Mouse (Mus musculus) limb, embryonic 14.5 days (tissue): ENCODE results near the gene Asf1b. TPM values are rescaled to one million over a fixed set of nuclear protein-coding genes. Genes with fewer than 3 reads are reported as not detected.

Experiments
- ATAC-seq: fragments of 200-750 bp; cut with Nextera tagmentation; 2 replicates; pipeline ENCODE4 v1.8.0; 2017; ENCODE audit warnings: low read depth, moderate number of reproducible peaks, moderate TSS enrichment; ENCODE audit not compliant: low FRiP score
- DNase-seq: peaks from one replicate; pipeline ENCODE4 v3.0.0-alpha.2; 2015; ENCODE audit warnings: low spot score
- H3K27ac ChIP-seq: fragments of 300-500 bp; sonication (generic); replicated peaks from 2 replicates; pipeline ENCODE4 v1.5.1; 2014; ENCODE audit warnings: low read depth, mild to moderate bottlenecking, low read length, moderate library complexity, mixed read lengths
- H3K27me3 ChIP-seq: fragments of 300-500 bp; sonication (generic); 2 replicates; pipeline ENCODE4 v1.6.1; 2014; ENCODE audit warnings: low read length, mixed read lengths; ENCODE audit not compliant: control insufficient read depth, insufficient read depth
- H3K36me3 ChIP-seq: fragments of 300-500 bp; sonication (generic); 2 replicates; pipeline ENCODE4 v1.6.1; 2014; ENCODE audit warnings: mild to moderate bottlenecking, low read length, moderate library complexity, mixed read lengths; ENCODE audit not compliant: control insufficient read depth, insufficient read depth
- H3K4me1 ChIP-seq: fragments of 300-500 bp; sonication (generic); 2 replicates; pipeline ENCODE4 v1.6.1; 2014; ENCODE audit warnings: antibody characterized with exemption, low read length, mixed read lengths; ENCODE audit not compliant: control insufficient read depth, insufficient read depth
- H3K4me2 ChIP-seq: fragments of 300-500 bp; sonication (generic); replicated peaks from 2 replicates; pipeline ENCODE4 v1.6.1; 2014; ENCODE audit warnings: low read depth, mild to moderate bottlenecking, low read length, moderate library complexity; ENCODE audit not compliant: severe bottlenecking
- H3K4me3 ChIP-seq: fragments of 300-500 bp; sonication (generic); replicated peaks from 2 replicates; pipeline ENCODE4 v1.5.1; 2014; ENCODE audit warnings: low read length
- H3K9ac ChIP-seq: fragments of 300-500 bp; sonication (generic); 2 replicates; pipeline ENCODE4 v1.6.1; 2014; ENCODE audit warnings: mild to moderate bottlenecking, low read depth, low read length, moderate library complexity; ENCODE audit not compliant: severe bottlenecking
- H3K9me3 ChIP-seq: fragments of 300-500 bp; sonication (generic); 2 replicates; pipeline ENCODE4 v1.6.1; 2016; ENCODE audit warnings: low read length; ENCODE audit not compliant: control insufficient read depth
- POLR2A ChIP-seq: fragments of 200-500 bp; IDR thresholded peaks from 2 replicates; pipeline ENCODE4 v1.8.0; 2012; ENCODE audit warnings: inconsistent platforms, mild to moderate bottlenecking, moderate library complexity, borderline replicate concordance; ENCODE audit not compliant: insufficient read depth, insufficient read length; ENCODE audit errors: extremely low read depth
- WGBS: fragments of 180-500 bp; shearing (Covaris S2); extraction: QIAGEN DNeasy Blood & Tissue Kit; methylation state at CpG from one replicate; pipeline ENCODE4 v1.1.7; 2014; 5-methylcytosine and 5-hydroxymethylcytosine counted together
- microRNA counts: library from miRNA; unstranded; fragments of <30 nt; microRNA quantifications from one replicate; lab custom pipeline; 2016
- microRNA-seq: library from miRNA; unstranded; fragments of <30 nt; microRNA quantifications from one replicate; pipeline ENCODE4, GENCODE M21; 2016
- polyA plus RNA-seq, 2 experiments: library from polyadenylated mRNA; depleted of rRNA in 1 of 2; stranded (reverse) in 1 of 2; unstranded in 1 of 2; fragments of >200 nt; fragmentation: Nextera tagmentation in 1 of 2; extraction: Ambion mirVana in 1 of 2; gene quantifications; 2 replicates each; pipeline versions ENCODE4 v1.2.1 to v1.2.3; 2012 to 2014

The Asf1b gene
- polyA plus RNA-seq, 2 experiments: 61.2 to 76.2 TPM

DNA sequence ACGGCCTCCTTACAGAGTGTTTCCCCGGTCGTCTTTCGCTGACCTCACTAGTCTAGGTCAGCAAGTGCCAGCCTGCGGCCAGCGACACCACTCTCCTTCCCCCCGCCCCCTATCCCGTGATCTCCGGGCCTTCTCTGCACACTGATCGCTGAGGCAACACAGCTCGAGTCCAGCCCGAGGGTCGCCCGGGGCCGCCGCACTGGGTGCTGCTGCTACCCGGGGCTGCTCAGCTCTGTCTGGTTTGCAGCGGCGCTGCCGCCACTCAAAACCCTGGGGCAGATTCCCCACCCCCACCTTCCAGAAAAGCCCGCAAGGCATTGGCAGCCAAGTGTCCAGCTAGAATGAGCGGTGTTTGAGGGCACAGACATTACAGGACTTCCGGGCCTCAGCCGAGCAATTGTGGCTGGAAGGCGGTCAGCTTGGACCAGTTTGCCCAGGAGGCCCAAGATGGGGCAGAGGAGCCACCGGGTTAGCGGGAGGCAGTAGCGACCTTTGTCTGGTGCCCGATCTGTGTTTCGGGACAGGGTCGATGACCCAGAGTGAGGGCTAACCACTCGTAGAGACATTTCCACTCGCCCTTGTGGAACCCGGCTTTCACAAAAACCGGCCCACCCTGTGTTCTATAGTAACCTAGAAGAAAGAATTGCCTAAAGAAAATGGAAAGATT, 57.3 kb downstream of the Asf1b start:
- ATAC-seq (no peak), DNase-seq (no peak)
- no peak overlapping the region for H3K9ac ChIP-seq
- TF ChIP-seq POLR2A: no peak
- peak overlapping the region; percentile 57 for H3K4me3 ChIP-seq
- 7% methylated on average over 35 of the region's 35 CpGs for WGBS
- no peaks in the 10 kb centered on the region for H3K9me3 ChIP-seq
- H3K27ac ChIP-seq: no peak overlapping the region
- H3K27me3 ChIP-seq: peaks cover 40% of the 10 kb centered on the region
- no peaks in the 10 kb centered on the region for H3K36me3 ChIP-seq
- H3K4me1 ChIP-seq: peaks cover 23% of the 10 kb centered on the region
- peak overlapping the region; percentile 95 for H3K4me2 ChIP-seq

DNA sequence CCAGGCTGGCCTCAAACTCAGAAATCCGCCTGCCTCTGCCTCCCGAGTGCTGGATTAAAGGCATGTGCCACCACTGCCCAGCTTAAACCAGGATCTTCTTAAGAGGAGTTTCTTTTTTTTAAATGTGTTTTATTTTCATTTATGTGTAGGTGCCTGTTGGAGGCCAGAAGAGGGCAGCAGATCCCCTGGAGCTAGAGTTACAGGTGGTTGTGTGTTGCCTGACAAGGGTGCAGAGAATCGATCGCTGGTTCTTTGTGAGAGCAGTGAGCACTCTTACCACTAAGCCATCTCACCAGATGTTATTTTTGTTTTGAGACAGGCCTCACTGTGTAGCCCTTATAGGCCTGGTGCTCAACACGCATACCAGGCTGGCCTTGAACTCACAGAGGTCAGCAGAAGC, 60.5 kb downstream of the Asf1b start:
- no peak for TF ChIP-seq POLR2A
- peaks cover 36% of the 10 kb centered on the region for H3K27me3 ChIP-seq
- DNase-seq (no peak), ATAC-seq (no peak)
- no peak overlapping the region for H3K4me2 ChIP-seq
- no peak overlapping the region for H3K9ac ChIP-seq
- no peak overlapping the region for H3K27ac ChIP-seq
- H3K36me3 ChIP-seq: no peaks in the 10 kb centered on the region
- no peaks in the 10 kb centered on the region for H3K9me3 ChIP-seq
- 93% methylated on average over 5 of the region's 5 CpGs for WGBS
- H3K4me3 ChIP-seq: no peak overlapping the region
- peaks cover 15% of the 10 kb centered on the region for H3K4me1 ChIP-seq

DNA sequence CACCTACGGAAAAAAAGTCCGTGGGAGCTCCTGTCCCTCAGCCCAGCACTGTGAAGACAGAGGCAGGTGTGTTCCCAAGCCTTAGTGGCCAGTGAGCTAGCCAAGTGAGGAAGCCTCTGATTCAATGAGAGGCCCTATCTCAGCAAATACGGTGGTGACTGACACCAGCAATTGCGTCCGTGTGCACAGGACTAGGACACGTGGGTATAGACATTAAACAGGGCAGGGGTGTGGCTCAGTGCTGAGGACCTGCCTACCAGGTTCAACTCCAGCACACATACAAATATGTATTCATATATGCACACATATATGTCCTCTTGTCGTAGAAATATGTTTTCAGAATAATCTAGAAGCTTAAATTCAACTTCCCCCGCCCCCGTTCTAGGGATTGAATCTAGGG, 64.4 kb downstream of the Asf1b start:
- no peaks in the 10 kb centered on the region for H3K36me3 ChIP-seq
- H3K4me1 ChIP-seq: no peaks in the 10 kb centered on the region
- peaks cover 17% of the 10 kb centered on the region; the same call in 1 of the 2 replicates for H3K27me3 ChIP-seq
- no peaks in the 10 kb centered on the region for H3K9me3 ChIP-seq
- 75% methylated on average over 9 of the region's 9 CpGs for WGBS
- H3K27ac ChIP-seq: no peak overlapping the region
- no peak overlapping the region for H3K4me3 ChIP-seq
- DNase-seq (no peak), ATAC-seq (no peak)
- TF ChIP-seq POLR2A: no peak
- H3K4me2 ChIP-seq: no peak overlapping the region
- no peak overlapping the region for H3K9ac ChIP-seq

MicroRNAs within 50 kb of the gene (microRNA counts, 519-probe panel; counts per million panel counts)
- microRNA mmu-miR-1199 (lab: Ali Mortazavi, UCI): not detected

Small RNA genes within 50 kb of the gene (microRNA-seq; reads per million reads assigned to microRNA genes)
- gene Gm44330 (not detected), gene Gm44450 (not detected), gene Mir1199 (not detected), gene Mir8111 (0.69 reads per million)

Other genes starting within 250 kb of the Asf1b start
- gene Ddx39, start 240.3 kb upstream of the Asf1b start, polyA plus RNA-seq (2012; rRNA removed): 81.1 and 81.3 TPM in 2 replicates
- gene Ddx39, start 240.3 kb upstream of the Asf1b start, polyA plus RNA-seq (2014; fragmentation: Nextera tagmentation; extraction: Ambion mirVana): 110 and 111 TPM in 2 replicates
- gene Adgre5, start 214.2 kb upstream of the Asf1b start, polyA plus RNA-seq (2012; rRNA removed): 70.1 and 76.9 TPM in 2 replicates
- gene Adgre5, start 214.2 kb upstream of the Asf1b start, polyA plus RNA-seq (2014; fragmentation: Nextera tagmentation; extraction: Ambion mirVana): 45.2 and 50.4 TPM in 2 replicates
- gene Adgrl1, start 55.4 kb upstream of the Asf1b start, polyA plus RNA-seq (2012; rRNA removed): 123 and 177 TPM in 2 replicates
- gene Adgrl1, start 55.4 kb upstream of the Asf1b start, polyA plus RNA-seq (2014; fragmentation: Nextera tagmentation; extraction: Ambion mirVana): 38.5 and 45.3 TPM in 2 replicates
- 0.63 and 0.69 TPM in 2 replicates for gene Gm10644, start 302 bp upstream of the Asf1b start, polyA plus RNA-seq (2012; rRNA removed)
- 0.48 and 0.53 TPM in 2 replicates for gene Gm10644, start 302 bp upstream of the Asf1b start, polyA plus RNA-seq (2014; fragmentation: Nextera tagmentation; extraction: Ambion mirVana)
- gene Prkaca, start 17.5 kb downstream of the Asf1b start, polyA plus RNA-seq (2012; rRNA removed): 132 and 141 TPM in 2 replicates
- 151 and 158 TPM in 2 replicates for gene Prkaca, start 17.5 kb downstream of the Asf1b start, polyA plus RNA-seq (2014; fragmentation: Nextera tagmentation; extraction: Ambion mirVana)
- gene Samd1, start 42.2 kb downstream of the Asf1b start, polyA plus RNA-seq (2012; rRNA removed): 99.8 and 111 TPM in 2 replicates
- 17.2 and 17.4 TPM in 2 replicates for gene Samd1, start 42.2 kb downstream of the Asf1b start, polyA plus RNA-seq (2014; fragmentation: Nextera tagmentation; extraction: Ambion mirVana)
- gene 1700067K01Rik, start 46.0 kb downstream of the Asf1b start, polyA plus RNA-seq (2012; rRNA removed): 0.72 and 0.73 TPM in 2 replicates
- 1.6 and 2.3 TPM in 2 replicates for gene 1700067K01Rik, start 46.0 kb downstream of the Asf1b start, polyA plus RNA-seq (2014; fragmentation: Nextera tagmentation; extraction: Ambion mirVana)
- gene 2210011C24Rik, start 56.7 kb downstream of the Asf1b start, polyA plus RNA-seq (2012; rRNA removed): 0.35 and 1.1 TPM in 2 replicates
- gene 2210011C24Rik, start 56.7 kb downstream of the Asf1b start, polyA plus RNA-seq (2014; fragmentation: Nextera tagmentation; extraction: Ambion mirVana): 0.44 and 2.0 TPM in 2 replicates
- gene Palm3, start 66.0 kb downstream of the Asf1b start, polyA plus RNA-seq (2012; rRNA removed): 4.5 and 8.6 TPM in 2 replicates
- gene Palm3, start 66.0 kb downstream of the Asf1b start, polyA plus RNA-seq (2014; fragmentation: Nextera tagmentation; extraction: Ambion mirVana): 3.0 and 4.6 TPM in 2 replicates
- gene Il27ra, start 87.1 kb downstream of the Asf1b start, polyA plus RNA-seq (2012; rRNA removed): 2.1 and 2.3 TPM in 2 replicates
- gene Il27ra, start 87.1 kb downstream of the Asf1b start, polyA plus RNA-seq (2014; fragmentation: Nextera tagmentation; extraction: Ambion mirVana): 0.78 and 0.79 TPM in 2 replicates
- not detected in 2 replicates for gene Rln3, start 89.5 kb downstream of the Asf1b start, polyA plus RNA-seq (2012; rRNA removed)
- not detected in 2 replicates for gene Rln3, start 89.5 kb downstream of the Asf1b start, polyA plus RNA-seq (2014; fragmentation: Nextera tagmentation; extraction: Ambion mirVana)
- gene Gm10643, start 109.6 kb downstream of the Asf1b start, polyA plus RNA-seq (2012; rRNA removed): 2.2 and 2.6 TPM in 2 replicates
- 2.0 and 2.1 TPM in 2 replicates for gene Gm10643, start 109.6 kb downstream of the Asf1b start, polyA plus RNA-seq (2014; fragmentation: Nextera tagmentation; extraction: Ambion mirVana)
- gene Rfx1, start 111.3 kb downstream of the Asf1b start, polyA plus RNA-seq (2012; rRNA removed): 30.4 and 39.4 TPM in 2 replicates
- gene Rfx1, start 111.3 kb downstream of the Asf1b start, polyA plus RNA-seq (2014; fragmentation: Nextera tagmentation; extraction: Ambion mirVana): 9.8 and 12.8 TPM in 2 replicates
- gene Dcaf15, start 149.3 kb downstream of the Asf1b start, polyA plus RNA-seq (2012; rRNA removed): 79.5 and 103 TPM in 2 replicates
- 8.7 and 11.5 TPM in 2 replicates for gene Dcaf15, start 149.3 kb downstream of the Asf1b start, polyA plus RNA-seq (2014; fragmentation: Nextera tagmentation; extraction: Ambion mirVana)
- 4.9 and 6.7 TPM in 2 replicates for gene Podnl1, start 170.5 kb downstream of the Asf1b start, polyA plus RNA-seq (2012; rRNA removed)
- gene Podnl1, start 170.5 kb downstream of the Asf1b start, polyA plus RNA-seq (2014; fragmentation: Nextera tagmentation; extraction: Ambion mirVana): 1.3 and 1.5 TPM in 2 replicates
- gene Cc2d1a, start 192.4 kb downstream of the Asf1b start, polyA plus RNA-seq (2012; rRNA removed): 30.9 and 34.3 TPM in 2 replicates
- 21.6 and 22.9 TPM in 2 replicates for gene Cc2d1a, start 192.4 kb downstream of the Asf1b start, polyA plus RNA-seq (2014; fragmentation: Nextera tagmentation; extraction: Ambion mirVana)
- gene 4930432K21Rik, start 192.5 kb downstream of the Asf1b start, polyA plus RNA-seq (2012; rRNA removed): 1.7 TPM in 2 replicates
- gene 4930432K21Rik, start 192.5 kb downstream of the Asf1b start, polyA plus RNA-seq (2014; fragmentation: Nextera tagmentation; extraction: Ambion mirVana): 0.44 and 0.72 TPM in 2 replicates
- 3.0 and 4.8 TPM in 2 replicates for gene Nanos3, start 229.7 kb downstream of the Asf1b start, polyA plus RNA-seq (2012; rRNA removed)
- gene Nanos3, start 229.7 kb downstream of the Asf1b start, polyA plus RNA-seq (2014; fragmentation: Nextera tagmentation; extraction: Ambion mirVana): 5.4 and 5.8 TPM in 2 replicates